Mouse (Mus musculus) cerebellum, adult 9-11 months (tissue): Measurements from ENCODE around the gene Htr5a.

Source experiments
- DNase-seq: peaks from one replicate; pipeline ENCODE4 v3.0.0; 2022

The Htr5a gene

GRCm38 (mm10) chr5:27841701-27842295, at the start of gene Htr5a:
Htr5a (plus strand) TSS chr5:27842149.
- peak; percentile 32 for DNase-seq

- DNase-seq, result no peak
Measured at GRCm38 (mm10) chr5:27792173-27792470, 49.8 kb upstream of the Htr5a start.

- no peak for DNase-seq
Measured at GRCm38 (mm10) chr5:27792531-27793205, 49.3 kb upstream of the Htr5a start.

- DNase-seq, result peak; percentile 73
Measured at GRCm38 (mm10) chr5:27793923-27794322, 48.0 kb upstream of the Htr5a start.

GRCm38 (mm10) chr5:27814282-27814681, 27.7 kb upstream of the Htr5a start:
- no peak for DNase-seq

- no peak for DNase-seq
Measured at GRCm38 (mm10) chr5:27818840-27819672, 22.9 kb upstream of the Htr5a start.

- no peak for DNase-seq
Measured at GRCm38 (mm10) chr5:27821161-27821560, 20.8 kb upstream of the Htr5a start.

GRCm38 (mm10) chr5:27827971-27828370, 14.0 kb upstream of the Htr5a start:
- no peak for DNase-seq

- DNase-seq, result no peak
Measured at GRCm38 (mm10) chr5:27835096-27835495, 6.9 kb upstream of the Htr5a start.

- no peak for DNase-seq
Measured at GRCm38 (mm10) chr5:27838061-27838460, 3.9 kb upstream of the Htr5a start.

GRCm38 (mm10) chr5:27842671-27843320, 847 bp downstream of the Htr5a start:
- DNase-seq, result peak; percentile 10

- no peak for DNase-seq
Measured at GRCm38 (mm10) chr5:27846979-27847378, 5.0 kb downstream of the Htr5a start.

GRCm38 (mm10) chr5:27854290-27854689, 12.3 kb downstream of the Htr5a start:
- no peak for DNase-seq

- DNase-seq, result no peak
Measured at GRCm38 (mm10) chr5:27855726-27856125, 13.8 kb downstream of the Htr5a start.

GRCm38 (mm10) chr5:27873240-27874082, 31.5 kb downstream of the Htr5a start:
- peak; percentile 50 for DNase-seq

GRCm38 (mm10) chr5:27874211-27874610, 32.3 kb downstream of the Htr5a start:
- no peak for DNase-seq

GRCm38 (mm10) chr5:27875341-27876105, 33.6 kb downstream of the Htr5a start:
- no peak for DNase-seq

- no peak for DNase-seq
Measured at GRCm38 (mm10) chr5:27878356-27878755, 36.4 kb downstream of the Htr5a start.

- no peak for DNase-seq
Measured at GRCm38 (mm10) chr5:27879726-27880125, 37.8 kb downstream of the Htr5a start.

- no peak for DNase-seq
Measured at GRCm38 (mm10) chr5:27880329-27881036, 38.5 kb downstream of the Htr5a start.

GRCm38 (mm10) chr5:27881261-27881660, 39.3 kb downstream of the Htr5a start:
- DNase-seq, result no peak
